Mouse (Mus musculus) stomach, adult 2 months (tissue): ENCODE measurements around the gene Abhd5. TPM values are rescaled to one million over a fixed set of nuclear protein-coding genes. Genes with fewer than 3 reads are reported as not detected.

Source experiments
- polyA plus RNA-seq: library from polyadenylated mRNA; depleted of rRNA; stranded (reverse); fragments of >200 nt; gene quantifications from 2 replicates; pipeline ENCODE4 v1.2.3, GENCODE M21; 2012; rRNA removed

Abhd5 gene
- polyA plus RNA-seq, result 10.8 and 10.9 TPM in 2 replicates

GRCm38 (mm10) chr9:122351303-122352024, at the start of gene Abhd5:
Gene Abhd5 (plus strand): TSS chr9:122351608.

Other genes starting within 250 kb of the Abhd5 start
- 19.9 and 21.3 TPM in 2 replicates for gene Snrk, start 234.3 kb upstream of the Abhd5 start, polyA plus RNA-seq
- gene Ano10, start 57.2 kb upstream of the Abhd5 start, polyA plus RNA-seq, result 32.0 and 43.9 TPM in 2 replicates